In the genomic region with DNA sequence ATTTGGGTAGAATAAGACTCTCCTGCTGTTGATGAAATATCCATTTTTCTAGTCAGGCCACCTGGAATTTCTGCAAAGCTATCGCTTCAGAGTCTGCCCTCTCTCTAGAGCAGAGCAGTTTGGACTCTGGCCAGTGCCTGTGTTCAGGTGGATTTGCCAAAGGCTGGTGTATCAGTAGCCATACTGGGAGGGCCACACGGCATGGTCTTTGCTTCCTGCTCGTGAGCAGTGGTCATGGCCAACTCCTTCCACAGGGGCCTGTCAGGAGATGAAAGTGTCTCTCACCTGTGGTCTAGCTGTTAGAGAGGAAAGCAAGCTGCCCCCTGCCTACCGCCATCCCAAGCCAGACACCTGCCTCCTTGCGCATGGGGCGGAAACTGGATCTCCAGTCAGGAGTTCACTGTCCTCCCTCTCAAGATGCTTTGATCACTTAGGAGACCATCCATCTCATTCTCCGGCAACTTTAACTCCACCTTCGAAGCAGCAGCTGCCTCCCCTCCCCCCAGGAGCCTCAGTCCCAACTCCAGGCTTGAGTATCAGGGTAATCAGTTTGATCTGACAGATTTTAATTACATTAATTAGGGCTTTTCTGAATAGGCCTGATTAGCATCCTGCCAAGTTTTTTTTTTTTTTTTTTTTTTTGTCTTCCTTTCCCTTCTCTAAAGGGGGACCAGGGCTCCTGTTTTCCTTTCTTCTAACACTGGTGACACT, we compare ENCODE assay signal across 11 mouse cellular contexts. TPM values are rescaled to one million over a fixed set of nuclear protein-coding genes. Genes with fewer than 3 reads are reported as not detected.
DNase-seq lines count a peak whose midpoint lies in the region; ATAC-seq lines count a peak whose summit lies in the region.
"Had no signal": no experiment of that assay in that cellular context is flagged by ENCODE, and none has a peak within 500 bp of the region (broad histone marks: within the 10 kb centered on the region; RNA-seq: fewer than 3 reads in every experiment).

No protein-coding gene starts in this region.

- WGBS in hindbrain, embryonic 12.5 days, result 59% methylated on average over 8 of the region's 8 CpGs
- WGBS in hindbrain, embryonic 11.5 days, result 72% methylated on average over 8 of the region's 8 CpGs
- WGBS in forebrain, embryonic 12.5 days, result 61% methylated on average over 8 of the region's 8 CpGs
- WGBS in kidney, embryonic 15.5 days, result 45% methylated on average over 8 of the region's 8 CpGs

- H3K4me3 ChIP-seq in hindbrain, embryonic 12.5 days, result no peak overlapping the region
- no peak overlapping the region for H3K4me3 ChIP-seq in hindbrain, embryonic 11.5 days (ENCODE audit: low read depth, low read length)
- H3K4me3 ChIP-seq in forebrain, embryonic 12.5 days (replicated peaks), result no peak overlapping the region
- H3K4me3 ChIP-seq in kidney, embryonic 15.5 days (replicated peaks), result no peak overlapping the region

- DNase-seq in hindbrain, embryonic 11.5 days (ENCODE audit: low spot score), result no peak
- peak; percentile 18 for DNase-seq in ES-CJ7 (ENCODE audit: low read depth, low spot score)
- no peak for DNase-seq in adrenal gland, postnatal 4 days (ENCODE audit: low spot score in 2 of 2)
- no peak for DNase-seq in embryo, embryonic 10 days (ENCODE audit: low spot score)
- no peak for DNase-seq in heart, postnatal 4 days
- DNase-seq: heart, adult 18-20 months; lung, postnatal 14 days had no signal

- no peak overlapping the region for H3K27ac ChIP-seq in hindbrain, embryonic 12.5 days
- H3K27ac ChIP-seq in hindbrain, embryonic 11.5 days (ENCODE audit: low read depth, low read length), result no peak overlapping the region
- 0 out of 2 replicates have a peak overlapping the region, but pooled peaks have one; percentile 19 for H3K27ac ChIP-seq in forebrain, embryonic 12.5 days
- no peak overlapping the region for H3K27ac ChIP-seq in kidney, embryonic 15.5 days
- H3K27ac ChIP-seq: kidney, postnatal 0 days had no signal

- no peaks in the 10 kb centered on the region for H3K27me3 ChIP-seq in hindbrain, embryonic 12.5 days
- H3K27me3 ChIP-seq in hindbrain, embryonic 11.5 days (ENCODE audit: control insufficient read depth, insufficient read depth, low read length), result no peaks in the 10 kb centered on the region
- H3K27me3 ChIP-seq in forebrain, embryonic 12.5 days, result peaks cover 26% of the 10 kb centered on the region
- H3K27me3 ChIP-seq in kidney, embryonic 15.5 days, result no peaks in the 10 kb centered on the region

- H3K9me3 ChIP-seq in hindbrain, embryonic 12.5 days (replicated peaks), result no peaks in the 10 kb centered on the region
- H3K9me3 ChIP-seq in hindbrain, embryonic 11.5 days (ENCODE audit: control insufficient read depth, low read length), result no peaks in the 10 kb centered on the region
- H3K9me3 ChIP-seq in forebrain, embryonic 12.5 days, result no peaks in the 10 kb centered on the region
- H3K9me3 ChIP-seq in kidney, embryonic 15.5 days (replicated peaks), result no peaks in the 10 kb centered on the region

- H3K4me1 ChIP-seq in hindbrain, embryonic 12.5 days, result no peaks in the 10 kb centered on the region
- no peaks in the 10 kb centered on the region for H3K4me1 ChIP-seq in hindbrain, embryonic 11.5 days (replicated peaks; ENCODE audit: control insufficient read depth, insufficient read depth, low read length)
- peaks cover 7% of the 10 kb centered on the region; the same call in 1 of the 2 replicates for H3K4me1 ChIP-seq in forebrain, embryonic 12.5 days
- H3K4me1 ChIP-seq in kidney, embryonic 15.5 days, result peaks cover 17% of the 10 kb centered on the region; the same call in 1 of the 2 replicates

- H3K9ac ChIP-seq in hindbrain, embryonic 12.5 days, result no peak overlapping the region
- no peak overlapping the region for H3K9ac ChIP-seq in hindbrain, embryonic 11.5 days (ENCODE audit: low read depth, low read length)
- H3K9ac ChIP-seq in forebrain, embryonic 12.5 days, result no peak overlapping the region
- no peak overlapping the region for H3K9ac ChIP-seq in kidney, embryonic 15.5 days

- H3K4me2 ChIP-seq in hindbrain, embryonic 12.5 days (replicated peaks), result no peak overlapping the region
- no peak overlapping the region for H3K4me2 ChIP-seq in hindbrain, embryonic 11.5 days (replicated peaks; ENCODE audit: low read depth, low read length)
- no peak overlapping the region for H3K4me2 ChIP-seq in forebrain, embryonic 12.5 days
- H3K4me2 ChIP-seq in kidney, embryonic 15.5 days, result no peak overlapping the region

- peak; percentile 32; the same call in 1 of the 2 replicates for ATAC-seq in hindbrain, embryonic 12.5 days (ENCODE audit: low FRiP score)
- no peak for ATAC-seq in hindbrain, embryonic 11.5 days (ENCODE audit: low FRiP score)
- ATAC-seq in forebrain, embryonic 12.5 days (ENCODE audit: low FRiP score), result peak; percentile 79; the same call in 1 of the 2 replicates
- 0 out of 2 replicates have a peak, but pooled peaks have one; percentile 25 for ATAC-seq in kidney, embryonic 15.5 days (replicated peaks; ENCODE audit: low FRiP score)

- H3K36me3 ChIP-seq in hindbrain, embryonic 12.5 days, result no peaks in the 10 kb centered on the region
- no peaks in the 10 kb centered on the region for H3K36me3 ChIP-seq in hindbrain, embryonic 11.5 days (ENCODE audit: control insufficient read depth, insufficient read depth, low read length)
- no peaks in the 10 kb centered on the region for H3K36me3 ChIP-seq in forebrain, embryonic 12.5 days (replicated peaks)
- no peaks in the 10 kb centered on the region for H3K36me3 ChIP-seq in kidney, embryonic 15.5 days

RNA-seq across cellular contexts. Expression of a gene that starts 35.3 kb away (rescaled TPM):
- polyA plus RNA-seq in hindbrain, embryonic 12.5 days (2016; fragmentation: Nextera tagmentation; extraction: Ambion mirVana), result 0.87 and 0.95 TPM in 2 replicates
- polyA plus RNA-seq in hindbrain, embryonic 11.5 days (2014; fragmentation: Nextera tagmentation; extraction: Ambion mirVana), result 0.99 and 1.3 TPM in 2 replicates
- 0.86 and 1.1 TPM in 2 replicates for polyA plus RNA-seq in forebrain, embryonic 12.5 days (2016; fragmentation: Nextera tagmentation; extraction: Ambion mirVana)
- 2.2 and 2.7 TPM in 2 replicates for polyA plus RNA-seq in kidney, embryonic 15.5 days (2015; fragmentation: Nextera tagmentation; extraction: Ambion mirVana)
- 1 to 10 TPM; 2.8 to 4.3 TPM for total RNA-seq in adrenal gland, postnatal 4 days (2021)
- total RNA-seq in heart, postnatal 4 days (2021), result 1 to 10 TPM; 2.4 to 2.5 TPM
